Mouse (Mus musculus) C2C12 (cell line): ENCODE data around the gene Lama2. TPM values are rescaled to one million over a fixed set of nuclear protein-coding genes. Genes with fewer than 3 reads are reported as not detected.

Experiments
- H3K27me3 ChIP-seq: one replicate; pipeline ENCODE4 v1.6.1; 2011; ENCODE audit not compliant: control insufficient read depth, insufficient read depth, insufficient read length
- H3K36me3 ChIP-seq: one replicate; pipeline ENCODE4 v1.6.1; 2011; ENCODE audit not compliant: control insufficient read depth, insufficient read depth
- H3K4me3 ChIP-seq: one replicate; pipeline ENCODE4 v1.5.1; 2011; ENCODE audit warnings: mild to moderate bottlenecking, control low read depth; ENCODE audit not compliant: poor library complexity, insufficient read depth, severe bottlenecking
- H3K79me2 ChIP-seq: one replicate; pipeline ENCODE4 v1.6.1; 2011; ENCODE audit not compliant: control insufficient read depth, insufficient read depth
- H3K79me3 ChIP-seq: one replicate; pipeline ENCODE4 v1.6.1; 2011; ENCODE audit warnings: low read depth, control low read depth
- H3ac ChIP-seq: one replicate; pipeline ENCODE3; 2011; ENCODE audit warnings: low read depth; ENCODE audit not compliant: control insufficient read depth, insufficient read length
- CEBPB ChIP-seq: IDR thresholded peaks from one replicate; pipeline ENCODE4 v1.6.1; 2011; ENCODE audit warnings: low read depth, mild to moderate bottlenecking, control low read depth, moderate library complexity
- CTCF ChIP-seq: IDR thresholded peaks from one replicate; pipeline ENCODE4 v1.5.1; 2011; ENCODE audit not compliant: control insufficient read depth, insufficient read depth, insufficient read length
- FOSL1 ChIP-seq: IDR thresholded peaks from one replicate; pipeline ENCODE4 v1.8.0; 2011; ENCODE audit warnings: mild to moderate bottlenecking, low read length; ENCODE audit not compliant: poor library complexity, insufficient read depth, severe bottlenecking
- MAX ChIP-seq: IDR thresholded peaks from one replicate; pipeline ENCODE4 v1.6.1; 2011; ENCODE audit warnings: mild to moderate bottlenecking, control low read depth
- MYOD1 ChIP-seq: IDR thresholded peaks from one replicate; pipeline ENCODE4 v1.6.1; 2011; ENCODE audit warnings: low read depth; ENCODE audit not compliant: control insufficient read depth, insufficient read length
- MYOG ChIP-seq: IDR thresholded peaks from one replicate; pipeline ENCODE4 v1.6.1; 2011; ENCODE audit not compliant: control insufficient read depth, insufficient read length; ENCODE audit errors: extremely low read depth
- USF1 ChIP-seq: IDR thresholded peaks from one replicate; pipeline ENCODE4 v1.6.1; 2011; ENCODE audit warnings: low read depth, mild to moderate bottlenecking, control low read depth, moderate library complexity
- polyA plus RNA-seq: library from polyadenylated mRNA; unstranded; fragments of >200 nt; fragmentation: generic; extraction: Trizol; gene quantifications from one replicate; pipeline ENCODE4 v1.2.1, GENCODE M21; 2012; ENCODE audit warnings: missing spikeins

Gene Lama2
- polyA plus RNA-seq, 1 experiment, result 5.0 TPM

DNA sequence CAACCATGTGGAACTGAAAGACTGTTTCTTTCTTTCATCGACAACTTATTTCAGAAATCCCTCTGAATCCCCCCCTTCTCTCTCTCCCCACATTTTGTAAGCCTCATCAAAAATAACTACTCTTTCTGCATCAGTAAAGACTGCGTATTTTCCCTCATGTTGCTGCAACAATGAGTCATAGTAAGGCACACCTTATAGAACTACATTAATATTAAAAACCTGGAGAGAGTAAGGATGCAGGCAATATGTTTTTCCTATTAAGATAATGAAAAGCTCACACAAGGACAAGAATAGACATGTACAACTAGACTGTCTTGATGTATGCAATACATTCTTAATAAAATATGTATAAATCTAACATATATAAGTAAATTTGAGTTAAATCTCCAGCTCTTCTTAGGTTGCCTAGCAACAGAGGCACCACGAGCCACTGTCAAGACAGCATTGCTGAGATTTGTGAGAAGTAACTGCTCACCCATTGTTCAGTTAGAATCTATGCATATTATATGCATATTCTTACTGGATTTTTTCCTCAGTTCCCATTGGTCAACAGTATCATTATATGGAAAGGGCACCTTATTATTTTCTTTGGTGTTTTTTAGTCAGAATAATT, 110.6 kb downstream of the Lama2 start:
- no peak for TF ChIP-seq MYOG
- no peak for TF ChIP-seq CTCF
- Histone ChIP-seq H3ac (no peak overlapping the region), H3K36me3 (no peaks in the 10 kb centered on the region), H3K4me3 (no peak overlapping the region), H3K79me3 (no peaks in the 10 kb centered on the region), H3K27me3 (no peaks in the 10 kb centered on the region), H3K79me2 (no peaks in the 10 kb centered on the region)

DNA sequence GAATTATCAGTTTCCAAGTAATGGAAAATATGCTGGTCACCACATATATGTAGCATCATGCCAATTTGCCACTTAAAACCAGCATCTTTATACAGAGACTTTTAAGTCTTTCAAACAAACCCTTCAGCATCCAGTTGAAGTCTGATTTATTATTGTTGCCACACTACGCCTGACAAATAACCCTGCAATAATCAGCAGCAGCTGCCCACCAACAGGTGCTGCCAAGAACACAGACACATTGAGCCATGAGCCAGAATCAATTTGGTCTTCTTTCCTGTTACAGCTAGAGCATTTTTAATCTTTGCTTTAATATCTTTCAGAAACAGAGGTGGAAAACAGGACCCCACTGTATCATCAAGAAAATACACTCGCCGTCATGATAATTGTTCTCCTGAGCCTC, 118.7 kb downstream of the Lama2 start:
- no peak overlapping the region for H3K4me3 ChIP-seq
- no peak overlapping the region for H3ac ChIP-seq
- no peaks in the 10 kb centered on the region for H3K79me3 ChIP-seq
- TF ChIP-seq USF1, result no peak
- no peak for TF ChIP-seq FOSL1
- no peak for TF ChIP-seq MAX
- no peak for TF ChIP-seq CEBPB
- no peaks in the 10 kb centered on the region for H3K27me3 ChIP-seq
- no peaks in the 10 kb centered on the region for H3K36me3 ChIP-seq
- H3K79me2 ChIP-seq, result no peaks in the 10 kb centered on the region

DNA sequence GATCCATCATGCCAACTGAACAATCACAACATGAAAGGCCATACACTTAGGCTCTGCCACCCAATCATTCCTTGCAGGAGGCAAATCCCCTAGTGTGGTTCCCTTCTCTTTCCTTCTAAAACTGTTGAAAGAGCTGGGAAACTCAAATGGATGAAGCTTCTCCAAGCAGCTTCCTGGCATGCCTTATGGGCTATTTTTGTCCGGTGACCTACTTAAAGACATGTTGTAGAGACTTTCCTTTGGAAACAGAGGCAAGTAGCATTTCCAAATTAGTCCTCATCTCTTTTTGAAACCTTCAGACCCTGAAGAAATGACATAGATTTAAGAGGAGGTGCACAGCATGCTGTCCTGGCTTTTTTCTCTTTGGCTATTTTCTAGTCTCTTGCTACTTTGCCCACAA, 131.1 kb downstream of the Lama2 start:
- no peaks in the 10 kb centered on the region for H3K79me2 ChIP-seq

DNA sequence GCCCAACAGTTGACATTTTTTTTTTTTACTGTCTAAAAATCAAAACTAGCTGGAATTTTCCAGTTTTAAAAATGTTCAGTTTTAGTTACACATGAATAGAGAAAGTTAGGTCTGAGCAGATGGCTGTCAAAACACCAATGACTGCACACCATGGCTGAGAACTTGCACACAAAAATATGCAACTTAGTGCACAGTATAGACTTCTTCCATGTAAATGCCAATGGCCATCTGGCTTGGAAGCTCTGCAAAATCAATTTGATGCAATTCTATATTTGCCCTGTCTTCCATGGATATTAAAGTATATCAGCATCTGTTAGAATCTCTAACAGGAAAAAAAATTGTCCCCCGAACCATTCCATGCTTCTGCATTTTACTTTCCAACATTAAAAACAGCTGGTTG, 135.5 kb downstream of the Lama2 start:
- TF ChIP-seq USF1 (no peak), CTCF (no peak), MYOD1 (no peak), MYOG (no peak), MAX (no peak), FOSL1 (no peak), CEBPB (no peak)
- H3K4me3 ChIP-seq, result no peak overlapping the region
- no peak overlapping the region for H3ac ChIP-seq
- H3K79me3 ChIP-seq, result no peaks in the 10 kb centered on the region
- H3K79me2 ChIP-seq, result no peaks in the 10 kb centered on the region
- H3K36me3 ChIP-seq, result no peaks in the 10 kb centered on the region
- H3K27me3 ChIP-seq, result no peaks in the 10 kb centered on the region

More for the DNA sequence above, 131.1 kb downstream of the Lama2 start:
- TF ChIP-seq MYOG (no peak), CEBPB (no peak), MYOD1 (no peak), CTCF (no peak), FOSL1 (no peak), USF1 (no peak), MAX (no peak)
- Histone ChIP-seq H3ac (no peak overlapping the region), H3K79me3 (no peaks in the 10 kb centered on the region), H3K27me3 (no peaks in the 10 kb centered on the region), H3K36me3 (no peaks in the 10 kb centered on the region), H3K4me3 (no peak overlapping the region)

DNA sequence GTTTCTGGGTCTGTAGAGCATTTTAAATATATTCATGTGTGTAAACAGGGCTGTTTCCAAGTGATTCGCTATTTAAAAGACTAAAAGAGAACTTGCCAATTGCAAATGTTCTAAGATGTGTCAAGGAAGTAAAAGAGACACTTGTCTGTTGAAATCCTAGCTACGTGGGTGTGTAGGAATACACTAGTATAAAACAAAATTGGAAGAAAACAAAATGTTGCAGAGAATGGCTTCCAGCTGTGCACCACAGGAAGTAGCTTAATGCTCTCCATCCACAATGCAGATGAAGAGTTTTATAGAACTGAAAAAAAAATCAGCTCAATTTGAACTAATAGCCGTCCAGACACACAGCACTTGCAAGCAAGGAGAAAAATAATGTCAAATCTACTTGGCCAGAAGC, 144.0 kb downstream of the Lama2 start:
- Histone ChIP-seq H3K36me3 (no peaks in the 10 kb centered on the region), H3ac (no peak overlapping the region)

DNA sequence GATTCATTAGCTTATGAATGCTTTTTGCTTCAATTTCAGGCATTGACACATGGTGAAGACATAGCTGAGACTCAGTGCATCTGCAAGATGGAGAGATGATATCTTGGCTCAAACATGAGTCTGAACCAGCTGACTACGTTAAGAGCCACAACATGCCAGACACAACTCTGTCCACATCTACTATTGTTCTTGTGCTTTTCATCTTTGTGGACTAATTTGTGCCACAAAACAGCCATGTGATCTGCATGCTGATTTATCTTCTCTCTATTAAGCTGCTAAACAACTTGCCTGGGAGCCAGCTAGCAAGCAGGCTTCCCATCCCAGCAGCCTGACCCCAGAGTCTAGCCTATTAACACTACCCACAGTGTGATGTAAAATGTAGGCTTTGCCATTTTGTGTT, 151.3 kb downstream of the Lama2 start:
- H3ac ChIP-seq, result no peak overlapping the region
- H3K79me2 ChIP-seq, result no peaks in the 10 kb centered on the region
- TF ChIP-seq MYOG, result no peak
- no peak for TF ChIP-seq MAX
- TF ChIP-seq CTCF, result no peak
- no peak for TF ChIP-seq FOSL1
- TF ChIP-seq CEBPB, result no peak
- no peak for TF ChIP-seq USF1
- TF ChIP-seq MYOD1, result no peak
- H3K27me3 ChIP-seq, result no peaks in the 10 kb centered on the region
- no peaks in the 10 kb centered on the region for H3K36me3 ChIP-seq
- no peaks in the 10 kb centered on the region for H3K79me3 ChIP-seq
- H3K4me3 ChIP-seq, result no peak overlapping the region

More for the DNA sequence above, 144.0 kb downstream of the Lama2 start:
- no peaks in the 10 kb centered on the region for H3K79me3 ChIP-seq
- no peak overlapping the region for H3K4me3 ChIP-seq
- TF ChIP-seq MYOG (no peak), CTCF (no peak), USF1 (no peak), FOSL1 (no peak), CEBPB (no peak), MYOD1 (no peak), MAX (no peak)
- H3K27me3 ChIP-seq, result no peaks in the 10 kb centered on the region
- no peaks in the 10 kb centered on the region for H3K79me2 ChIP-seq
